Mouse (Mus musculus): ENCODE results near the gene Huwe1. TPM values are rescaled to one million over a fixed set of nuclear protein-coding genes. Genes with fewer than 3 reads are reported as not detected.

Huwe1 gene
- polyA plus RNA-seq, 2 experiments from 2014 or later, result 45.3 to 56.5 TPM

DNA sequence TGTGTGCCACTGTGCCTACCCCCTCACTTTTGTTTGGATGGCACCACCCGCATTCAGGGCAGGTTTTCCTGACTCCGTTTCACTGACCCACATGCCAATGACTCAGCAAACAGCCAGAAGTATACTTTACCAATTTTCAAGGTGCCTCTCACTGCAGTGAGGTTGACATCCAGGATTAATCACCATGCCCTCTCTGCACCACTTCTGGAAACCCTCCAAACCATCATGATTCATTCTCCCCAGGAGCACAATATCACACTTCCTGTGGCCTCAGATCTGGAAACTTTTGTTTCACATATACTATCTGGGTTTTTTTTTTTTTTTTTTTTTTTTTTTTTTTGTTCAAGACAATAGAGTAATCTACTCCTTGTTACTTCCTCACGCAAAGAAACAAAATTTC lies 150.6 kb downstream of the Huwe1 start:
- no peak for ATAC-seq

Other genes with a start within 250 kb of the Huwe1 start
- 100 to 1,000 TPM; 116 to 147 TPM for gene Hsd17b10, start 201.0 kb downstream of the Huwe1 start, polyA plus RNA-seq (2017; shearing (Covaris generic))
- under 1 TPM; 0.52 to 0.85 TPM for gene Ribc1, start 215.5 kb downstream of the Huwe1 start, polyA plus RNA-seq (2017; shearing (Covaris generic))
- gene Smc1a, start 215.6 kb downstream of the Huwe1 start, polyA plus RNA-seq (2017; shearing (Covaris generic)), result 10 to 100 TPM; 91.4 to 94.0 TPM

Measured in activated CD4-positive, CD25-positive, alpha-beta regulatory T cell, adult 4 months (primary cell).